Mouse (Mus musculus): ENCODE results near the gene Zdhhc8. TPM values are rescaled to one million over a fixed set of nuclear protein-coding genes. Genes with fewer than 3 reads are reported as not detected.

Zdhhc8 gene
- polyA plus RNA-seq, 2 experiments = 0.88 to 2.9 TPM

DNA sequence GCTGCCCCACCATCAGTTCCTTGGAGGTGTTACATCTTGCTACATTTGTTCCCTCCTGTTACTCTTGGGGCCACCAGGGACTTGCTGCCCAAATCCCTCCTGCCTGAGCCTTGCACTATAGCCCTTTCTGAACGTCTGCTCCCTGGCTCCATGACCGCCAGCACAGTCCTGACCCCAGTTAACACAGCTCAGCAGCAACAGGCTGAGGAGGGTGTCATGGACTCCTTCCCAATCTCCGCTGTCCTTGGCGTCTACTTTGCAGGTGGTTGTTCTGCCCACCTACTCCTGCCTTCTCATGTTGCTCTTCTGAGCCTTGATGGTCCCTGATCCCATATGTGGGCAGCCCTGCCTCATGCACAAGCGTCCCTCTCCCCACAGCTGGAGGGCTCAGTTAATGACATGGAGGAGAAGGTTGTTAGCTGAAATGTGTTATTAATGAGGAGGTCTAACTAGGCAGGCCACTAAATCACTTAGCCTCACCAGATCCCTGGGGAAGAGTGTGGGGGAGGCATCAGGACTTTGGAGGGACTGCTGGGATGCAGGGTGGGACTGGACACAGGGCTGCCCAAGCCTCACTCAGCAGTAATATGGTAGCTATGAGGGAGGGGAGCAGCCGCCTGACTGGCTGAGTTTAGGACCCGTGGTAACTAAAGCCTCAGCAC lies 31.4 kb downstream of the Zdhhc8 start:
- Histone ChIP-seq H3K27ac (no peak overlapping the region), H3K9me3 (ENCODE audit: control insufficient read depth, low read length) (no peaks in the 10 kb centered on the region), H3K4me2 (ENCODE audit: low read depth) (no peak overlapping the region), H3K4me3 (ENCODE audit: insufficient read depth in 1 of 2, low read depth in 2 of 2, low read length in 2 of 2) (no peak overlapping the region), H3K27me3 (ENCODE audit: control insufficient read depth, insufficient read depth, low read length) (no peaks in the 10 kb centered on the region), H3K4me1 (replicated peaks; ENCODE audit: control insufficient read depth in 2 of 2, insufficient read depth in 2 of 2, low read length in 1 of 2) (no peaks in the 10 kb centered on the region), H3K9ac (replicated peaks) (no peak overlapping the region), H3K36me3 (replicated peaks; ENCODE audit: control insufficient read depth, insufficient read depth, low read depth) (no peaks in the 10 kb centered on the region)
- 45% methylated on average over 7 of the region's 7 CpGs for WGBS (ENCODE audit: insufficient replicate concordance)
- ATAC-seq (ENCODE audit: insufficient read depth) (no peak), DNase-seq (ENCODE audit: low read depth in 3 of 3, low spot score in 3 of 3) (no peak)
- no peak for TF ChIP-seq CTCF (IDR thresholded peaks at IDR 0.05; ENCODE audit: low read depth)
- no peak for TF ChIP-seq EP300 (IDR thresholded peaks at IDR 0.05; ENCODE audit: low read depth)

DNA sequence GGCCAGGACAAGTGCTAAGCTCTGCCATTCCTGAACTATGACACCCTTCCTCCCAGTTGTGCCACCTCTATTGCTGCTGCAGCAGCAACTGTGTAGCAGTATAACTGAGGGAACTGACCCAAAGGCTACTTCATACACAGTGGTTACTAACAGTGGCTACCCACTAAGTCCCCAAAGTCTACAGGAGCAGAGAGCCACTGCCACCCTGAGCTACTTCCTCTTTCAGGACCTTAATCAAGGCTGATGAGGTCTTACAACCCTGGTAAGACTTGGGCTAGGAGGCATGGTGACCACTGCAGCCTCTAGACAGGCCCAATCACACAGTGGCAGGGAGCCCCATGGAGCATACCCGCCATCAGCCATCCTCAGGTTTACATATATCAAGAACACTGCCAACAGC lies 32.9 kb downstream of the Zdhhc8 start:
- ATAC-seq (ENCODE audit: insufficient read depth) = no peak
- Histone ChIP-seq H3K9me3 (ENCODE audit: control insufficient read depth, low read length) (no peaks in the 10 kb centered on the region), H3K9ac (replicated peaks) (no peak overlapping the region), H3K27me3 (ENCODE audit: control insufficient read depth, insufficient read depth, low read length) (no peaks in the 10 kb centered on the region), H3K4me1 (replicated peaks; ENCODE audit: control insufficient read depth in 2 of 2, insufficient read depth in 2 of 2, low read length in 1 of 2) (no peaks in the 10 kb centered on the region), H3K27ac (no peak overlapping the region), H3K4me2 (ENCODE audit: low read depth) (no peak overlapping the region), H3K4me3 (ENCODE audit: insufficient read depth in 1 of 2, low read depth in 2 of 2, low read length in 2 of 2) (no peak overlapping the region), H3K36me3 (replicated peaks; ENCODE audit: control insufficient read depth, insufficient read depth, low read depth) (no peaks in the 10 kb centered on the region)
- no peak for DNase-seq (ENCODE audit: low read depth in 3 of 3, low spot score in 3 of 3)
- 35% methylated on average over 1 of the region's 1 CpGs for WGBS (ENCODE audit: insufficient replicate concordance)
- TF ChIP-seq CTCF (IDR thresholded peaks at IDR 0.05; ENCODE audit: low read depth) = no peak
- no peak for TF ChIP-seq EP300 (IDR thresholded peaks at IDR 0.05; ENCODE audit: low read depth)

- H3K4me1 ChIP-seq (replicated peaks; ENCODE audit: control insufficient read depth in 2 of 2, insufficient read depth in 2 of 2, low read length in 1 of 2) = no peaks in the 10 kb centered on the region
- TF ChIP-seq EP300 (IDR thresholded peaks at IDR 0.05; ENCODE audit: low read depth) (no peak), CTCF (IDR thresholded peaks at IDR 0.05; ENCODE audit: low read depth) (no peak)
- DNase-seq (ENCODE audit: low read depth in 3 of 3, low spot score in 3 of 3) (no peak), ATAC-seq (ENCODE audit: insufficient read depth) (no peak)
- H3K4me3 ChIP-seq (ENCODE audit: insufficient read depth in 1 of 2, low read depth in 2 of 2, low read length in 2 of 2) = no peak overlapping the region
- no peaks in the 10 kb centered on the region for H3K9me3 ChIP-seq (ENCODE audit: control insufficient read depth, low read length)
- H3K27me3 ChIP-seq (ENCODE audit: control insufficient read depth, insufficient read depth, low read length) = no peaks in the 10 kb centered on the region
- no peak overlapping the region for H3K9ac ChIP-seq (replicated peaks)
- H3K4me2 ChIP-seq (ENCODE audit: low read depth) = no peak overlapping the region
- H3K27ac ChIP-seq = no peak overlapping the region
- H3K36me3 ChIP-seq (replicated peaks; ENCODE audit: control insufficient read depth, insufficient read depth, low read depth) = no peaks in the 10 kb centered on the region
- whole genome bisulfite sequencing (ENCODE audit: insufficient replicate concordance) = 32% methylated on average over 1 of the region's 1 CpGs
Measured at GRCm38 (mm10) chr16:18201620-18202019, 33.3 kb downstream of the Zdhhc8 start.

DNA sequence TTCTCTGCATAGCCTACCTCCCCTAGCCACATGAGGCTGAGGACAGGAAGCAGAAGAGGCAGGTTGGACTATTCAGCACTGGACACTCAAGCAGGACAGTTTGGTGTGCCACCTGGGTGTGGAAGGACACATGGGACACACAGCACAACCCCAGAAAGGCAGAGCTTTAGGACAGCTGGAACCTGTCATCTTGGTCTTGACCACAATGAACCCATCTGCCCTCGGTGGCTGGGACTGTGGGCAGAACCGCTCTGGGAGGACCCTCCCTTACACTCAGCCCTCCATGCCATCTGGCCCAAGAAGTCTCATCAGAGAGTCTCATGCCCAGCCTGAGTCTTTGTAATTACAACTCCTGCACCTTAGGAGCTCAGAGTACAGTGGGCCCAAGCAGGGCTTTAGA lies 34.9 kb downstream of the Zdhhc8 start:
- Histone ChIP-seq H3K9ac (replicated peaks) (no peak overlapping the region), H3K4me3 (ENCODE audit: insufficient read depth in 1 of 2, low read depth in 2 of 2, low read length in 2 of 2) (no peak overlapping the region), H3K27ac (no peak overlapping the region), H3K27me3 (ENCODE audit: control insufficient read depth, insufficient read depth, low read length) (no peaks in the 10 kb centered on the region), H3K4me1 (replicated peaks; ENCODE audit: control insufficient read depth in 2 of 2, insufficient read depth in 2 of 2, low read length in 1 of 2) (no peaks in the 10 kb centered on the region), H3K9me3 (ENCODE audit: control insufficient read depth, low read length) (no peaks in the 10 kb centered on the region), H3K4me2 (ENCODE audit: low read depth) (no peak overlapping the region), H3K36me3 (replicated peaks; ENCODE audit: control insufficient read depth, insufficient read depth, low read depth) (no peaks in the 10 kb centered on the region)
- ATAC-seq (ENCODE audit: insufficient read depth) (no peak), DNase-seq (ENCODE audit: low read depth in 3 of 3, low spot score in 3 of 3) (no peak)
- TF ChIP-seq EP300 (IDR thresholded peaks at IDR 0.05; ENCODE audit: low read depth) (no peak), CTCF (IDR thresholded peaks at IDR 0.05; ENCODE audit: low read depth) (no peak)
- 56% methylated on average over 2 of the region's 2 CpGs for WGBS (ENCODE audit: insufficient replicate concordance)

DNA sequence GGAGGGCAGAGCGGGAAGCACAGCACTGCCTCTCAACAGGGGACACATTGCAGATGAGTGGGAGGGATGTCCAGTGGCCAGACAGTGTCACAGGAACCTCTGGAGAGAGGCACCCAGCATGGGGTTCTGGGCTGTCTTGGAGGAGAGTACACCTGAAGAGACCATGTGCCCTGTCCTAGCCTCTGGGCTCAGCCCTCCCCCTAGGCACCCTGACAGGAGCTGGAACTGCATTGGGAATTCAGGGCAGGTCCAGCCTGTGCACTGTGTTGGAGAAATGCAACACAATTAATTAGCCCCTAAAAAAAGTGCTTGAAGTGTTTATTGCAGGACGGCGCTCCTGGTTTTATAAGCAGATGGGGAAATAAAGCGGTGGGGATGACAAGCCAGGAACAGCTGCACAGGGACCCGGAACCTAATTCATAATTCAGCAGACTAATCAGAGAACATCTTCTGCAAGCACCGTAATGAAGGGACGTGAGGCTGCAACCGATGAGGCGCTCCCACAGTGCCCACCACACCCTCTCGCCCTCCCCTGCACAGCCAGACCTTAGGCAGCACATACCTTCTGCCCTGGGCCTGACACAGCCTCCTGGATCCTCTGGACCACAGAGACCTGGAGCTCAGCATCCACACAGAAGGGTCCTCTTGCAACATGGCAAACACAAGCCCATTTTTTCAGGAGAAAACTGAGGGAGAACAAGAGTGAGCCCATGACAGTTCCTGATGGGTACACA lies 36.4 kb downstream of the Zdhhc8 start:
- DNase-seq (ENCODE audit: low read depth in 3 of 3, low spot score in 3 of 3) = no peak
- Histone ChIP-seq H3K4me1 (replicated peaks; ENCODE audit: control insufficient read depth in 2 of 2, insufficient read depth in 2 of 2, low read length in 1 of 2) (no peaks in the 10 kb centered on the region), H3K27ac (no peak overlapping the region), H3K4me2 (ENCODE audit: low read depth) (no peak overlapping the region), H3K4me3 (ENCODE audit: insufficient read depth in 1 of 2, low read depth in 2 of 2, low read length in 2 of 2) (no peak overlapping the region), H3K27me3 (ENCODE audit: control insufficient read depth, insufficient read depth, low read length) (no peaks in the 10 kb centered on the region), H3K9ac (replicated peaks) (no peak overlapping the region), H3K36me3 (replicated peaks; ENCODE audit: control insufficient read depth, insufficient read depth, low read depth) (no peaks in the 10 kb centered on the region), H3K9me3 (ENCODE audit: control insufficient read depth, low read length) (no peaks in the 10 kb centered on the region)
- ATAC-seq (ENCODE audit: insufficient read depth) = no peak
- WGBS (ENCODE audit: insufficient replicate concordance) = 67% methylated on average over 10 of the region's 10 CpGs
- TF ChIP-seq EP300 (IDR thresholded peaks at IDR 0.05; ENCODE audit: low read depth) (no peak), CTCF (IDR thresholded peaks at IDR 0.05; ENCODE audit: low read depth) (no peak)
